Mouse (Mus musculus) spleen, adult 2 months (tissue): ENCODE data around the gene Trim38.

Experiments used
- CTCF ChIP-seq: fragments of 200-500 bp; IDR thresholded peaks from 2 replicates; pipeline ENCODE4 v1.5.1; 2011; ENCODE audit warnings: mild to moderate bottlenecking, inconsistent platforms; ENCODE audit not compliant: insufficient read depth, insufficient read length, insufficient replicate concordance; ENCODE audit errors: extremely low read depth
- POLR2A ChIP-seq: fragments of 200-500 bp; IDR thresholded peaks from 2 replicates; pipeline ENCODE4 v1.6.1; 2011; ENCODE audit warnings: low read depth, low read length, inconsistent platforms

GRCm38 (mm10) chr13:23772561-23773313, 3.0 kb downstream of the Trim38 start:
- TF ChIP-seq POLR2A (no peak), CTCF (no peak)
